ENCODE assay signal across 19 mouse cellular contexts in genomic region chr5:33207136-33207535, GRCm38 (mm10).
"Had no signal": no experiment of that assay in that cellular context is flagged by ENCODE, and none has a peak within 500 bp of the region (broad histone marks: within the 10 kb centered on the region; RNA-seq: fewer than 3 reads in every experiment).

No protein-coding gene starts in this region.

- H3K36me3 ChIP-seq: midbrain, embryonic 10.5 days; midbrain, embryonic 12.5 days; neural tube, embryonic 13.5 days; neural tube, embryonic 15.5 days had no signal

- H3K4me2 ChIP-seq: midbrain, embryonic 12.5 days; neural tube, embryonic 13.5 days; neural tube, embryonic 15.5 days had no signal

- DNase-seq: lung, adult 18-20 months; lung, postnatal 14 days; lung, postnatal 4 days; midbrain, embryonic 14.5 days; retina, postnatal 1 day; right cerebral cortex, adult 18-20 months; right cerebral cortex, postnatal 25 days; right cerebral cortex, postnatal 4 days; spleen, adult 18-20 months; thymus, adult 18-20 months; thymus, postnatal 14 days; thymus, postnatal 36 days had no signal

- H3K4me3 ChIP-seq: midbrain, embryonic 10.5 days; midbrain, embryonic 12.5 days; myocyte; neural tube, embryonic 13.5 days; neural tube, embryonic 15.5 days had no signal

- H3K27ac ChIP-seq: liver, embryonic 14.5 days; midbrain, embryonic 10.5 days; midbrain, embryonic 12.5 days; neural tube, embryonic 13.5 days; neural tube, embryonic 15.5 days had no signal

- ATAC-seq: midbrain, embryonic 16.5 days had no signal

- H3K9ac ChIP-seq: liver, embryonic 14.5 days; midbrain, embryonic 12.5 days; neural tube, embryonic 13.5 days; neural tube, embryonic 15.5 days had no signal

- H3K4me1 ChIP-seq: midbrain, embryonic 12.5 days; neural tube, embryonic 13.5 days; neural tube, embryonic 15.5 days had no signal

- H3K9me3 ChIP-seq: midbrain, embryonic 10.5 days; midbrain, embryonic 12.5 days; neural tube, embryonic 13.5 days; neural tube, embryonic 15.5 days had no signal
